Mouse (Mus musculus): ENCODE measurements around the gene Hoxa2.

DNA sequence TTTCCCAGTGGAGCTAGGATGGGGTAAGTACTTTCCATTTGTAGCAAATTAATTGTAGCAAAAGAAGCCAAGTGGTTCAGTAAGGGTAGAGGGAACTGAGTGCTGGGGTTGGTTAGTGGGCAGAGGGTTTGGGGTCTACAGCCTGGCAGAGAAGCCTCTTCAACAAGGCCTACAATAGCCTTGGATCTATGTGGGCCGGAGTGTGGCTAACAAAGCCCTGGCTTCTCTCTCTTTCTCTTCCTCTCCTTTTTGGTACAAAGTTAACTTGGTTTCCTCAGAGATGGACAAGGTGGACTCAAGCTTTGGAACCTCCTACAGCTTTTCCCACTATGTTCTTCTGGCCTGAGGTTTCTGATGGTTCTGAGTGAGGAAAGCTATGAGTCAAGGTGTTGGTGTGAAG is 36.6 kb upstream of the Hoxa2 start:
- TF ChIP-seq CTCF (IDR thresholded peaks at IDR 0.05; ENCODE audit: control insufficient read depth, insufficient read depth, insufficient read length) (no peak), USF1 (IDR thresholded peaks at IDR 0.05; ENCODE audit: low read depth) (no peak), MYOG (IDR thresholded peaks at IDR 0.05; ENCODE audit: control insufficient read depth, extremely low read depth, insufficient read length) (no peak), MYOD1 (IDR thresholded peaks at IDR 0.05; ENCODE audit: control insufficient read depth, insufficient read length, low read depth) (no peak), CEBPB (IDR thresholded peaks at IDR 0.05; ENCODE audit: low read depth) (no peak), MAX (IDR thresholded peaks at IDR 0.05) (no peak), FOSL1 (IDR thresholded peaks at IDR 0.05; ENCODE audit: insufficient read depth, low read length, poor library complexity, severe bottlenecking) (no peak)
